Mouse (Mus musculus) large intestine, adult 2 months (tissue): ENCODE results near the gene Pde10a. TPM values are rescaled to one million over a fixed set of nuclear protein-coding genes. Genes with fewer than 3 reads are reported as not detected.

Source experiments
- DNase-seq: peaks from one replicate; pipeline ENCODE4 v3.0.0-alpha.2; 2012; ENCODE audit warnings: low read depth, low spot score
- WGBS: fragments of 180-500 bp; shearing (Covaris S2); methylation state at CpG from one replicate; pipeline ENCODE4 v1.1.7; 2018; 5-methylcytosine and 5-hydroxymethylcytosine counted together
- polyA plus RNA-seq: library from polyadenylated mRNA; depleted of rRNA; stranded (reverse); fragments of >200 nt; gene quantifications from 2 replicates; pipeline ENCODE4 v1.2.3, GENCODE M21; 2012

Pde10a gene
- polyA plus RNA-seq, 1 experiment, result 0.57 TPM

DNA sequence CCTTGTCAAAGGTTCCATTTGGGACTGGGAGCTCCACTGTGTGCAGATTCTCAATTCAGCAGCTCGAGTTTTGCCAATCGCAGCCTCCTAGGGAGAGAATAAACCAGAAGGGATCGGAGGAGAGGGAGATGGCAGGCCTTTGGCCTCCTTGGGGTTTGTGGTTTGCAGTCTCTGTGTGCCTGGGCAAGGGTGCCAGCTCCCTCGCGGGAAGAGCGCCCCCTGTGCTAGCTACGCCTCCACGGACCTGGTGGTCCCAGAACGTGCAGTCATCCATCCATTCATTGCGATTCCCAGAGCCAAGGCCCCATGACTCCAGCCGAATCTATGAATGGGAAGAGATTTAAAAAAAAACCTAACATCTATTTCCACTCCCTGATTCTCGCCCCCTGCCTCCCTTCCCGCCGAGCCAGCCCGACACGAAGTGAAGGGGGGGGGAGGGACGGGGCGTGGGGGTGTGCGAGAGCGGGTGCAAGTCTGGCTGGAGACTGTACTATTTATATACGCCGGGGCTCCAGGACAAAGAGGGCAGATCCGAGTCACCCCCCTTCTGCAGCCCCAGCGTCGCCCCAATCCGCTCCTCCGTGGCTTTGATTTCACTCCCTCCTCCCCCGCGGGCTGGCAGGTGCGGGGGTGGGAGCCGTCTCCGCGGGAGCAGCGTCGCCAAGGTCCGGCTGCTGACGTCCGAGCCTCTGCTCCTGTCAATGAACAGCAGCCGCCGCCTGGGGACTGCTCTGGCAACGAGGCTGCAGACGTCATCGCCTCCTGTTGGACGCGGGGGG is 596 bp upstream of the Pde10a start:
- WGBS, result under 1% methylated on average over 45 of the region's 45 CpGs

DNA sequence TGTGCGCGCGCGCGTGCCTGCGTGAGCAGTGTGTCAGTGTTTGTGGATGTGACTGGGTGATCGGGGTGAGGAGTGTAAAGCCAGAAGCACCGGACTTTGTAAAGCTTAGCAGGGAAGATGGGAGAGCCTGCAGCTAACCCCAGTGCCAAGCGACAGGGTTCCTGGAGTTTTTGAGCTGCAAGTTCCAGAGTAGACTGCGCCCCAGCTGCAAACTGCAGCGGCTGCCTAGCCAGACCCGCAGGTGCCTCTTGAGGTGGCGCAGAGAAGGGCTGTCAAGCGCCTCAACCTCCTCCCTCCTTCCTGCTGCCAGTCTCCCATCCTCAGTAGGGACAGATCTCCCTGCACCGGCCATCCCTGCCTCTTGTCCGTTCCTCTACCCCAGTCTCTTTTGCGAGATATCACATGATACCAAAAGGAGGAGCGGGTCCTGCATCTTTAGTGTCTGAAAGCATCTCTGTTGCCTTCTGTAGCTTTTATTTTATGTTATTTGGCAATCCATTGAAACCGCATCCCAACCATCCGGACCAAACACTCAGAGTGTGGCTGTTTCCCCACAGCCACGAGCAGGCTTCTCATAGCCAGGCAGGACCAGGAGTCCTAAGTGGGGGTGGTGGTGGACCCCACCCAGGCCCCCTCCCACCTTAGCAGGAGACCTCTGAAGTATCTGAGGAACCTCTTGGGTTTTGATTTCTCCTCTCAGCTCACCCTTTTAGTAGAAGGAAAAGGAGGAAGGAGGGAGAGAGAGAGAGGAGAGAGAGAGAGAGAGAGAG is 984 bp downstream of the Pde10a start:
- WGBS, result 5% methylated on average over 21 of the region's 21 CpGs
- no peak for DNase-seq

More for the DNA sequence above, 596 bp upstream of the Pde10a start:
- DNase-seq, result no peak

DNA sequence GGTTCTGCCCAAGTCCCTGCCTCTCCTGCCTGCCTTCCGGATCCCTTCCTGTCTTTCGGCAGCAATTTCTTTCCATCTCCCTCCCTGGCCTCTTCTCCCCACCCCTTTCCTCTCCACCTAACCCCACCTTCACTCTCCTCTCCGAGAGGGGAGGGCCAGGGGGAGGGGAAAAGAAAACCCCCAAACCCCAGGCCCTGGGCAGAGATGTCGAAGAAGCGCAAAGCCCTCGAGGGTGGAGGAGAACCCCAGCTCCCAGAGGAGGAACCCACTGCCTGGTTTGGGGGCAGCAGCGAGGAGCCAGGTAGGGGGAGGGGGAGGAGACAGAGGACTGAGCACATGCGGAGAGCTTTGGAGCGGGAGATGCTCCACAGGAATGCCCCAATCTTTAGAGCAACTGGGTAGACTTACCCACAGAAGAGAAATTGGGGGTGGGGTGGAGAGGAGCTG is 1.7 kb downstream of the Pde10a start:
- 28% methylated on average over 9 of the region's 9 CpGs for WGBS
- DNase-seq, result no peak

DNA sequence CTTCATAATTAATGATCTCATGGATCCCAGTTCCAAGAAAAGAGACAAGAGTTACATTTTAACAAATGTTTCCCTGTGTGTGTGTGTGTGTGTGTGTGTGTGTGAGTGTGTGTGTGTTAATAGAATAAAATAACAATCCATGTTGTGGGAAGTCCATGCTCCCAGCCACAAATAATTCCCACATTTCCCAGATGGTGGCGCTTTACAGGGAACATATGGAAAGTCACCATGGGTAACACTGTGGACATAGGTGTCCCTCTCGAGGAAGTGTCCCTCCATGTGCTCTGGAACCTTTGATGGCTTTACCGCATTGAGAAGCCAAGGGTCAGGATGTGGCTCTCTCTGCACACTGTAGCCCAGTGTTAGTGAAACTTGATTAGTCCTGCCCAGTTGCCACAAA is 3.5 kb downstream of the Pde10a start:
- WGBS, result 69% methylated on average over 3 of the region's 3 CpGs

DNA sequence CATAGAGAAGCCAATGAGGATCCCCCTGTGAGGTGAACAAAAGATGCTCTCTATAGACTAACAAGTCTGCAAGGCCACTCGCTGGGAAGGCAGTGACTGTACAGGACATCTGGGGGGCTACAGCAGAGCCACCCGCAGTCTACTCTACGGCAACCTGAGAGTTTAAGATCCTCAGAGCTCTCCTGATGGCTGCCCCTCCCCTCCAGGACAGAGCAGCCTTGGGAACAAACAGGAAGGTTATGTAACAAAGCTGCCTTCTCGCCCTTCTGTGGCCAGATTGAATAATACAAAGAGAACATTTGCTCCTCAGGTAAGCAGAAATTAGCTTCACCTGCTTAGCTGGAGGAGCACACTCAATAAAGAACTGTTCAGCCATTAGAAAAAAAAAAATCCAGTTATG is 7.4 kb downstream of the Pde10a start:
- no peak for DNase-seq
- 59% methylated on average over 4 of the region's 4 CpGs for WGBS

More for the DNA sequence above, 3.5 kb downstream of the Pde10a start:
- no peak for DNase-seq

DNA sequence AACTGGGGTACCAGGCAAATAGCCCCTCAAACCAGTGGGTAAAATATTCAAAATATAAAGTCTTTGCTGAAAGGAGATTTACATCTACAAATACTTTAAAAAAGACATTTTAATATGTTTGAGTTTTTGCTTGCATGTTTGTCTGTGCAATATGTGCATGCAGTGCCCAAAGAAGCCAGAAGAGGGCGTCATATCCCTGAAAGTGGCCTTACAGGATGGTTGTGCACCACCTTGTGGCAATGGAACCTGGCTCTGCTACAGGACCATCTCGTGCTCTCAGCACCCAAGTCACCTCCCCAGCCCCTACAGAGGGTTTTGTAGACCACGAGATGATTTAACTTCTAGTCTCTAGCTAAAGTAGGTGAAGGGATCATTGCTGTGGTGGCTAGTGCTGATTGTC is 8.7 kb downstream of the Pde10a start:
- WGBS, result 45% methylated on average over 3 of the region's 3 CpGs
- no peak for DNase-seq

DNA sequence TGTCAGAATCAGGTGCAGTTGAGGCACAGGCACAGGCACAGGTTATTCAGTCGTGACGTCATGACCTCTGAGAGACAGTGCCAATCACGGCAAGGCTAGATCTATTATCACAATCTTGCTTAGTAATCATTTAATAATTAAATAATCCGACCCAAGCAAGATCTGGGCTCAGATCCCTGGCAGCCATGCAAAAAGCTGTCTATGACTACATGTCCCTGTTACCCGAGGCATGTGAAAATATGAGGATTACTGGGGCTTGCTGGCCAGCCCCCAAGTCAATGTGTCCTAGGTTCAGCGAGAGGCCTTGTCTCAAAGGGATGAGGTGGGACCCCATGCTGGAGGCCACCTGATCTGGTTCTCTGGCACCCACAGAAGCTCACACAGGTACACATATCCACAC is 11.3 kb downstream of the Pde10a start:
- DNase-seq, result no peak

DNA sequence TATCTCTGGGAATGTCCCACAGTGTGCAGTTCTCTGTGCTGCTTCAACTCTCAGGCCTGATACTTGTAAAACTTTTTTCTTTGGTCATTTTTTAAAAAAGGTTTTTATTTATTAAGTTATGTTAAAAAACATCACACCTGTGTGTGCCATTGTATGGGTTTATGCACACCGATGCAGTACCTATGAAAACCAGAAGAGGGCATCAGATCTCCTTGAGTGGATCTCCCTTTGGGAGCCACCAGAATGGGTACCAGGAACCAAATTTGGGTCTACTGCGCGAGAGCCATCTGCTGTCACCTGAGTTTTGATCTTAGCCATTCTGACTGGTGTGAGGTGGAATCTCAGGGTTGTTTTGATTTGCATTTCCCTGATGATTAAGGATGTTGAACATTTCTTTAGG is 12.9 kb downstream of the Pde10a start:
- 62% methylated on average over 3 of the region's 3 CpGs for WGBS
- DNase-seq, result no peak

More for the DNA sequence above, 11.3 kb downstream of the Pde10a start:
- 70% methylated on average over 6 of the region's 6 CpGs for WGBS

DNA sequence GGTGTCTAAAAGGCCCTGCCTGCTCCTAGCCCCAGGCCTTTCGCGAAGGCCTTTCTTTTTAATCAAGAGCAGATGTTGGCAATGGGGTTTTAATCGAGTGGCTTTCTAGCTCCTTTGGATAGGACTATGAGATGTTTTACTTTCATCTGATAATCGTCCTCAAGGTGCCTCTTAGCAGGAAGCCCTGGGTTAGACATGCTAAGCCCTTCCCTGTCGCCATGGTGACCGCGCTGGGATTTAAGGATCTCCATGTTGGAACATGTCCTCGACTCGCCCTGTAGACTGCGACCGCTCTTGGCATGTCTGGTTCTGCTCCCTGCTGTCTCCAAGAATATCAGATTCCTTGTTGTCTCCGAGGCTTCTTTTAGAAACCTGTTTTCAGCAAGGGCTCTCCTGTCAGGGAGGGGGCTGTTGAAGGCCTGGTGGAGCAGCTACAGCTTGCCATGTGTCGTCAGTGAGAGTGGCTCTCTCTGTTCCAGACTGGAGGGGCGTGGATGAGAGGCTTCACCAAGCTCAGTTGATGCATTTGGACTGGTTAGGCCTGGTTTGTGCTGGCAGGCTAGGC is 16.9 kb downstream of the Pde10a start:
- 84% methylated on average over 14 of the region's 14 CpGs for WGBS
- no peak for DNase-seq

DNA sequence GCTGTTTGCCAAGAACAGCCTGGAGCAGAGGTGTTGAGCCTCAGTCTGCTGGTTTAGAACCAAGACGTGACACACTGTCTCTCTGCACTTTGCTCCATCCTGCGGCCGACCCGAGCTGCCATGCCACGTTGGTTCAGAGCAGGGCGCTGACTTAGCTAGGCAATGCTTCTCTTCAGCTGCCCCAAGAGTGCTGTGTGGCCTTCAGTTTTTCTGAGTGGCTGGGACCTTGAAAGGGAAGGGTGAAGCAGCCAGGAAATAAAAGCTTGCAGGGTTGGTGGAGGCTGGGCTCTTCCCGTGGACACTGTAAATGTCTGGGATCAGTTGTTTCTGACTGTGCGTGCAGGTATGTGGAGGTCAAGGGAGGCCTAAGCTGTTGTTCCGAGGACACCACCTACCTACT is 21.2 kb downstream of the Pde10a start:
- WGBS, result 60% methylated on average over 9 of the region's 9 CpGs

DNA sequence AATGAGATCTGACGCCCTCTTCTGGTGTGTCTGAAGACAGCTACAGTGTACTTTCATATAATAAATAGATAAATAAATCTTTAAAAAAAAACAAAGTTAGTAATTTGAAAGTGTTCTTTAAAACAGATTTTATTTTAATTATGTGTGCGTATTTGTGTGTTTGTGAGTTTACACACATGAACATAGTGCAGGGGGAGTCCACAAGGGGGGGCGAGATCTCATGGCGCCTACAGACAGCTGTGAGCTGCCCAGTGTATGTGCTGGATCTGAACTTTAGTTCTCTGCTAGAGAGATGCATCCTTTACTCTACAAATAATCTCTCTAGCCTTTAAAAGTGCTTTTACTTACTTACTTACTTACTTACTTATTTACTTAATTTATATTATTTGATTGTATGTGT is 23.6 kb downstream of the Pde10a start:
- WGBS, result 72% methylated on average over 4 of the region's 4 CpGs
- no peak for DNase-seq

More for the DNA sequence above, 21.2 kb downstream of the Pde10a start:
- no peak for DNase-seq

DNA sequence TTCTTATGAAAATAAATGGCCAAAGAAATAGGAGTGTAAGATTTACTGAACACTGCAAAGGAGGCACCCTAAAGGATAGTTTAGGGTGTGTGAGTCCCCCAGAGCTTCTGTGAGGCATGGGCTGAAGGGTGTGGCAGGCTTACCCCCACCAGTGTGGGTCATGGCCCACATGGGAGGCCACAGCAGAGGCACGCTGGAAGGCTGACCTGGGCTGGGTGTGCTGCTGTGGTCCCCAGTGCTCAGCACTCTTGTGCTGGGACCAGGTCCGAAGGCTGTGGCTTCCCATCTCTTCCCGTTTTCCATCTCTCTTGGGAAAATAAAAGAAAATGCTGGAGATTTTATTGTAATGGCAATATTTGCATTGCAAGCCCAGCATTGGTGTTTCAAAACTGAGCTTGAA is 26.5 kb downstream of the Pde10a start:
- no peak for DNase-seq
- 44% methylated on average over 3 of the region's 3 CpGs for WGBS

DNA sequence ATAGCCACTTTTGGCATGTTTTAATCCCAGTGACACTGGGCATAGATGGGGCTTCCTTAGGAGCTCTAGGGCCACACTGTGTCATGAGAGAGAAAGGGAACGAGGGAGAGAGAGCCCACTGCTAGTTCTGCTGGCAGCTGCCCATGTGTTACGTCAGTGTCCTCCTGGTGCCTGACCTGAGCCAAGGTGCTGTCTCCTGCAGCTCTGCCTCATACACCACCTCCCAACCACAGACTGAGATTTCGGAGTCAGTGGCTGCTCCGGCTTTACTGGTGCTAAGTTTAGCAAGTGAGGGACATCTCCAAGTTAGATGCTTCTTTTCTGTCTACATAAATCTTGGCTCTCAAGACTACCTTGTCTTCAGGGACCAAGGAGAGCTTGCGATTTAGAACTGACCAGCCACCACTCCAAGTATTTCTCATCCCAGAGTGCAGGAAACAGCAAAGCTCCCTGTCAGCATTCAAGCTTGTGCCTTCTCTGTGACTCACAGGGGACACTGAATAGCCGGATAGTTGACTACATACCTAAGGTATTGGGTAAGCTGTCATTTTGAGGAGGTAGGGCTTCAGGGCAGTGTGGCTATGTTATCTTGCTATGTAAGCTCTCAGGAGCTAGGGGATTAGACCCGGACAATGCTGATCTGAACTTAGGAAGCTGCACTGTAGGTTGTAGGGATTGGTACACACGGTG is 27.3 kb downstream of the Pde10a start:
- DNase-seq, result no peak
- 66% methylated on average over 8 of the region's 8 CpGs for WGBS

DNA sequence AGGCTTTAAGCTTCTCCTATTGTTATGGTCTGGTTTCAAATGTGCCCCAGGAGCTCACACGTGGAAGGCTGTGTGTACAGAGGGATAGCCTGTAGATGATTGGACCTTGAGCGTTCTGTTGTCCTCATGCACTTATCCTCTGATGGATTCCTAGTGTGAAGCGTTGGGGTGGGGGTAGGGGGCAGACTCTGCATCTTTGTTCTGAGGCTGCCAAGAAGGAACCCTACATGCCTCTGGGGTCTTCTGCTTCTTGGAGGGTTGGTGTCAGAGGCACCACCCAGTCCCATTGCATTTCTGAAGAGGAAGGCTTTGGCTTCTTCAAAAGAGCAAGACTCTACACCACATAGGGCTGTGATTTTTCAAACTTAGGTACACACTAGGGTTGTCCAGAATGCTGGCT is 28.4 kb downstream of the Pde10a start:
- WGBS, result 68% methylated on average over 3 of the region's 3 CpGs
- no peak for DNase-seq

DNA sequence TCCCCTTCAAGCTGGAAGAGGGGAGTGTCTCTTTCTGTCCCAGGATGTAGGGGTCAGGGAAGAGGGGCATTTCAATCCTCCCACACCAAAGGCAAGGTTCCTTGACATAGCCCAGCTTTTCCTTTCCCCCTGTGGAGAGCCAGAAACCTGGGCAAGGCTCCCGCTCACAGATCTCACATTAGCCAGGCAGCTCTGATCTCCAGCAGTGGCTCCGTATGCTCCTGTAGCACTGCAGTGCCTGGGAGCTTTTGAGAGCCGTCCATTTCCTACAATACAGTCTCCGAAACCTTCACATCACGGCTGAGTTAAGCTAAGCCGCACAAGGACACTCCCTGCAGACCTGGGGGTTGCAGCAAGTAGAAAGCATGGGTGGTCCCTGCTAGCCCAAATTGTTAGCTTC is 29.0 kb downstream of the Pde10a start:
- DNase-seq, result no peak
- WGBS, result 88% methylated on average over 6 of the region's 6 CpGs

DNA sequence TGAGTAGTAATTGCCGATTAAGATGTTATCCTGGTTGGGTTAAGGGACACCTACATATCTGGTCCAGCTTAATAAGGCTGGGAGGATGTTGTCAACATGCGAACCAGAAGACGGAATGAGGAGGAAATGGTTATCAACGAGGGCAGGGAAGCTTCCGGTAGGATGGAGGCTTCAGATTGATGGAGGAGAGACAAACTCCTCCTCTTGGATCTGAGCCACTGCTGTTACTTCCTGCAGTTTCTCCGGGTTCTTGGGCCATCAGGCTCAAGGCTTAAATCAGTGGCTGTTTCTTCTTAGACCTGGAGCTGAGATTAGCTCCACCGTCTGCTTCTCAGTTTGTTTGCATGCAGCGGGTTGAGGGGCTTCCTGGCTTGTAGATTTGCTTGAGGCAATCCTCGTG is 30.6 kb downstream of the Pde10a start:
- 76% methylated on average over 9 of the region's 9 CpGs for WGBS
- no peak for DNase-seq

DNA sequence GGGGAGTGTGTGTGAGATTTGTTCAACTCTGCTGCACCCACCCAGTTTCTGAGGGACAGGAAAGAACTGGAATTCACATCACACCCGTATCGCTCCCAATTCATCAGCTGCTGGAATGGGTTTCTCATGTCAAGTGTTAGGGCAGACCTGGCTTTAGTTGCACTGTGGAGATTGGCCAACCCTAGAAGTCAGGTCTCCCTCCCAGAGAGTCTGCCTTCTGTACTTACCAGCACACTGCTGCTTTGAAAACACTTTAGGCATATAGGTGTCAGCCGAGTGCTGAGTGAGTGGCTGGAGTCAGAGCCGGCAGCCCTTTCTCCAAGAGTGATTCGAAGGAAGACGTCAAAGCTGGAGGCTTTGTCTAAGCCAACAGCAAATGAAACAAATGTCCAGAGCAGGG is 31.1 kb downstream of the Pde10a start:
- DNase-seq, result no peak
- WGBS, result 83% methylated on average over 6 of the region's 6 CpGs

DNA sequence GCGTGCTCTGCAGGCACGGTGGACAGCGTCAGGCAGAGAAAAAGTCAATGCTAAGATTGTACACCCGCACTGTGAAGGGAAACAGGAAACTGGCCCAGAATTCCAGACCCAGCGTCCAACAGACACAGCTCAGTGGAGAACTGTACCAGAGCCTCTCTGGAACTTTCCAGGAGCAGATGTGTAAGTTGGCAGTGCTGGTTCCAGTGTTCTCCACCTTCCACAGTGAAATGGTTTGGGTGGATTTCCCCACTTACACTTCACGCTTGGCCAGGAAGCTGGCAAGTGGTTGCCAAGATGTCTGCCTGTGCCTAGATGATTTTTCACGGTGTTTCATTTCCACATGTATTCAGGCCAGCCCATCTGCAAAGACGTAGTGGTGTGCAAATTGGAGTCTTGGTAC is 32.8 kb downstream of the Pde10a start:
- WGBS, result 75% methylated on average over 8 of the region's 8 CpGs
- DNase-seq, result no peak

DNA sequence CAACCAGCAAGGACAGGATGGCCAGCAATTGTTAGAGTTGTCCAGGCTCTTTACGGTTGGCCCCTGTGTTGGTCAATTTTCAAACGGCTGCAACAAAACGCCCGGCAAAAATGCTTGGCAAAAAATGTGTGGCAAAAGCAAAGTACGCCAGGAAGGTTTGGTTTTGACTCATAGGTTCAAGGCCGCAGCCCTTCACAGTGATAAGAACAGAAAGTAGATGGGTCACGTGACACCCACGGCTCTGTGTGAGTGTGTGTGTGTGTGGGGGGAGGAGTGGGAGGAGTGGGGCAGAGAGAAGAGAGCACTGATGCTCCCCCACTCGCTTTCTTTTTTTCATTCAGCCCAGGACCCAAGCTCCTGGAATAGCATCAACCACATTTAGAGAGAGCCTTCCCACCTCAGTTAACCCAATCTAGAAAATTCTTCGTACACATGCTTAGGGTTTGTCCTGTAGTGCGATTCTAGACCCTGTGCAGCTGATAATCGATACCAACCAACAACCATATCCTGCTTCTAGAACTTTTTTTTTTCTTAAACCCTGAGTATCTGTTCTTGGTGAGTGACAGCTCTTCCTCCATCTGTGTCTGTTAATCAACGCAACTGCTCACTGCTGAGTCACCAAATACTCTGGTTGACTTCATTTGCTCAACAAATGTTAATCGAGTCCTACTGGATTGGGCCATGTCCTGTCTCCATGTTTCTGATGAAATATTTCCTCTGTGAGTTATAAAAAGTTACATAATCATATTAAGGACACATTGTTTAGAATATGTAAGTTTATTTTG is 37.1 kb downstream of the Pde10a start:
- WGBS, result 75% methylated on average over 14 of the region's 14 CpGs
- no peak for DNase-seq
